Mouse (Mus musculus) right cerebral cortex, postnatal 4 days (tissue): Measurements from ENCODE around the gene Themis.

Experiments
- DNase-seq: peaks from one replicate; pipeline ENCODE4 v3.0.0-alpha.2; 2022

The Themis gene

GRCm38 (mm10) chr10:28668261-28668660, at the start of gene Themis:
Gene Themis, plus strand, starts transcription at chr10:28668360.
- no peak for DNase-seq

DNA sequence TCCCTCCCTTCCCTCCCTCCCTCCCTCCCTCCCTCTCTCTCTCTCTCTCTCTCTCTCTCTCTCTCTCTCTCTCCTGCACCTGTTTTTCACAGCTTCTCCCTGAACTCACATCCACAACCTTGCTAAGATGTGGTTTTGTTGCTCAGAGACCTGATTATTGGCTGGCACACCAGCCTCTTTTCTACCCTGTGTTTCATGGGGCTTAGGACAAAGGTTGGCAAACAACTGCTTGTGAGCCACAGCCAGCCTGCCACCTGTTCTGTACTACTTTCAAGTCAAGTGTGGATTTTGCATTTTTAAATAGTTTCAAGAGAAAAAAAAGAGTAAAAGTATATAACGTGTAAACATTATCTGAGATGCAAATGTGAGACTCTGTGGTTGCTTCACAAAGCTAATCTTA, 48.7 kb upstream of the Themis start:
- no peak for DNase-seq

DNA sequence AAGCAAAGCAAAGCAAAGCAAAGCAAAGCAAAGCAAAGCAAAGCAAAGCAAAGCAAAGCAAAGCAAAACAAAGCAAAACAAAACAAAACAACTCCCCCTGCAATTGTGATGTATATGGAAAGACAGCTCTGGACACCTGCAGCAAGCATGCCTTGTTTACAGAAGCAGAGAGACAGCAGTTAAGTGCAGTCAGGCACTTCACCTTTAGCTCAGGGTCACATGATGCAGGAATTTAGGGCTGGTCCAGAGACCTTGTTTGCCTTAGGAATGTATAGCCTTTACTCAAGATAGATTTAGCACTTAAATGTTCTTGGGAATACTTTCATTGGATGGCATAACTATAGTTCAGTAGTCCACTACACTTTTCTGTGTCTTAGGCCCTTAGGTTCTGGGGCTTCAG, 32.1 kb upstream of the Themis start:
- no peak for DNase-seq

DNA sequence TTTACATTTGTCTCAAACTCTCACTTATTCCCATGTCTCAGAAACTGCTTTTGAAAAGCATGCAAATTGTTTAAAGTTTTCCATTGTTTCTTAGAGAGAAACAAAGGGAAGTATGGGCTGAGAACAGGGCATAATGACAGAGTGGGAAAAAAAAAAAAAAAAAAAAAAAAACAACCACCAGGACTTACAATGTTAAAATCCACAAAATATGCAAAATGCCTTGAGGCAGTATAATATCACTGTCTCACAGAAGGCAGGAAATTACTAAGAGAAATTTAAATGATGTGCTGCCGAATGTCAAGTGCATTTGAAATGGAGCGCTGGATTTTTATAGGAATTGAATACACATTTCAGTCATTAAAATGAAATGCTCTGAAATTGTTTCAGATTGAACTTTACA, 26.3 kb upstream of the Themis start:
- no peak for DNase-seq

- DNase-seq, result no peak
These were observed 20.3 kb upstream of the Themis start for GRCm38 (mm10) chr10:28647855-28648254.

DNA sequence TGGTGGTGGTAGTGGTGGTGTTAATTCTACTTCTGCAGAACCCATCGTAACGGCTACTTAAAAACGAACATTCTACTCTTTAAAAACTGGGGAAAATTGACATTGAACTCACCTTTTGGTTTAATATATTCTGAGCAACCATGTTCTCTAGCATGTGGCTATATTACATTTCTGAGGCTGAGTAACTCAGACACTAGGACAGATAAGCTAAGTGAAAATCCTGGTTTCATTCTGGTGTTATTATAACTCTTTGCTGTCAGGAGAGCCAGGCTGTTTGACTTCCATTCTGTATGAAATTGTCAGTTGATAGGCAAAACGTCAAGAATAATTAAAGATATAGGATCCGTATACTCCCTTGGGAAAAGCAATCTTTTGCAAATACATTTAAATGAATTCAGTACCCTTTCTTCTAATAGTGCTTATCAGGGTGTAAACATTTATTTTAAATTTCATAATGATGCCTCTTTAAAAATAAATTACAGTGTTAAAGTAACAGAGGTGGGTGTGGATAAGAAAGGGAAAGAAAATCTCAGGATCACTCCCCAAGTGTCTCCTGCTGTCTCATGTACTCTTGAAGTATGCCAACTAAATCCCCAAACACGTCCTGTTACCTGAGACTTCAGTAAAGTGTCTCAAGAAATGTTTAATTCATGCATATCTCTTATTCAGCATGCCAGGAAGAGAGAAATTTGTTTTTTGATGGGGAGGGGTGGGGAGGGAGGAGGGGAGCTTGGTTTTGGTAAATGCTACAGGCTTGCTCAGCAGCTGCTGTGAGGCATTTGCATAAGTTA, 18.9 kb upstream of the Themis start:
- no peak for DNase-seq

GRCm38 (mm10) chr10:28649900-28650160, 18.3 kb upstream of the Themis start:
- DNase-seq, result no peak

DNA sequence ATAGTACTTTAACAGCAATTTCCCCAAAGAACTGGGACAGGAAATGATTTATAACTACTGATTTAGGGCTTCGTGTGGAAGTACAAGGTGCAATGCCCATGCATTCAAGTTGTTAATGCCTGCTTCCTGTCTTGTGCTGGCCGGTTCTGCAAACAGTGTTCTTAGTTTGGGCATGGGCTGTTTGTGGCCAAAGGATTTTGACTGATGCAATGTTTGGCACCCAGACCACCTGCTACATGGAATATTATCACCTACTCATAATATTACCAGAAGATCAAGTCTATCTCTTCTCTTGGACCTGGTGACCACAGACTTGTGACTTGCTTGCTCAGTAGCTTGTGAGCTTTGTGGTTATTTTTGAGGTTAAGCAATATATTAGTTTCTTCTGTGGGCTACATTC, 16.2 kb upstream of the Themis start:
- DNase-seq, result no peak

DNA sequence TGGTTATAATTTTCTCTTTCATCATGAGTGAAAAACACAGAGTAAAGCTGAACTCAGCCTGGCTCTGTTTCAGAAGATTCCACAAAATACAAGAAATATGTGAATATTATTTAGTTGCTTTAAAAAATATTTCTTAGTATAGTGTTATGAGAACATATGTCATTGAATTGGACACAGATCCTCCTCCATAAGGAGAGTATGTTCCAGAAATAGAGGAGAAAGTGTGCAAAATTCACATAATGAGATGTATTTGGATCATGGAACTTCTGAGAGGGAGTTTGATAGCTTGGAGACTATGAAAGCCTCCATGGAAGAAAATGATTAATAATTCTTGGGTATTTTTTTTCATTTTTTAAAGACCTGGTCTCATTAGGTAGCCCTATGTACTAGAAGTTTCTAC, 13.4 kb upstream of the Themis start:
- DNase-seq, result no peak

DNA sequence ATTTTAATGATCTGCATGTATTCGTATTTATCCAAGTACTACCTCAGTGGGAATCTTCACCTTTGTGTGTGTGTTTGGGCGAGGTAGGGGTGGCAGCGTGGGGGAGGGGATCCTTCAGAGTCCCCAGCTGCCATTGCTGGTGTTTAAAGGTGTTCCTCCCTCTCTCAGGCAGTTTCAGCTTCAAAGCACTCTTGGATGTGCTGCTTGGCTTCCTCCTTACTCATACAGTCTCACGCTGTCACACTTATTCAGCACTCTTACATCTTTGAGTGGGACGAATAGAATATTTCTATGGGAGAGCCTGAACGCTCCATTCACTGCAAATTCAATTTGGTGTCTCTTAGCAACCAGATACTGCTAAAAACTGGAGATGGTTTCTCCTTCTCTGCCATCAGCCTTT, 3.0 kb upstream of the Themis start:
- DNase-seq, result no peak

- no peak for DNase-seq
These were observed 5.8 kb downstream of the Themis start for GRCm38 (mm10) chr10:28673931-28674330.

GRCm38 (mm10) chr10:28675337-28675736, 7.2 kb downstream of the Themis start:
- DNase-seq, result no peak

GRCm38 (mm10) chr10:28694981-28695380, 26.8 kb downstream of the Themis start:
- DNase-seq, result no peak

- no peak for DNase-seq
These were observed 27.9 kb downstream of the Themis start for GRCm38 (mm10) chr10:28696032-28696431.

GRCm38 (mm10) chr10:28698175-28698574, 30.0 kb downstream of the Themis start:
- DNase-seq, result no peak

DNA sequence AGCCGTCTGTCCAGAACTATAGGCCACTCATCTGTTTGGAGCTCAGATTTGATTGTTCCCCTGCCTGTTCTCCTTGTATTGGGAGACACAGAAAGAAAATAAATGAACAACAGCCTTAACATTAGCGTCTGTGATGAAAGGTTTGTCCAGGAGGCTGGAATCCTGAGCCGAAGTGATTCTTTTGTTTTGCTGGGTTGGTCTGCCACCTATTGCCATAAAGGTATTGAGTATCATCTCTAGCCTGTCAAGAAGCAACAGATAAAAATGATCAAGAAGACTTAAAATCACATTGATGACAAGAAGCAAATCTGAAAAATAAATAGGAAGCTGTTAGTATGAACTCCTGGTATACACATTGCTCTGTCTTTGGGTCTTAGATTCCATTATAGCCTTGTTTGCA, 53.7 kb downstream of the Themis start:
- DNase-seq, result no peak

DNA sequence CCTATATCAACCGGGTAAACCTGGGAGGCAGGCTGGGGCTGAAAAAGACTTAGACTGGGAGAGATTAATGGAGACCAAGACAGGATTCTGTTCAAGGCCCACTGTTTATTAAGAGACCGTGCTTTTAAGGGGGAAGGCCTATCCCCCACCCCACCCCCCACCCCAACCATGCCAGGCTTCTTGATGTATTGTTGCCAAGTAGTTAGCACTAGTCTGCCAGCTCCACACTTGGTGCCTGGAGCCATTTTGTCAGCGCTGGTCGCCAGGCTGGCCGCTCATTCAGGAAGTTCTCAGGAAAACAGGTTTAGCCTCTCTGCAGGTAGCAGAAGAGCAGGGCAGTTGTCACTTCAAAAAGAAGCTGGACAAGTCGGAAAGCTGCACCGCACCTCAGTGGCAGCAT, 55.1 kb downstream of the Themis start:
- DNase-seq, result no peak

DNA sequence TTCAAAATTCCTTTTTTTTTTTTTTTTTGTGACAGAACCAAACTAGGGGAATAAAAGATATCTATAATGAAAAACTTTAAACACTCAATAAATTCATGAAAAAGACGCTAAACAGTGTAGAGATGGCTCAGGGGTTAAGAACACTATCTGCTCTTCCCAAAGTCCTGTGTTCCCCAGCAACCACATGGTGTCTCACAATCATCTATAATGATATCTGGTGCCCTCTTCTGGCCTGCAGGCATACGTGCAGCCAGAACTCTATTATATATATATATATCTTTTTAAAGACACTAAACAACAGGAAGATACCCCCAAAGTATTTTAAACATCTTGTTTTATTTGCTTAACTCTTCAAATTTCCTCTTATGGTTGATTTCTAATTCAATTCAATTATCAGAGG, 62.0 kb downstream of the Themis start:
- no peak for DNase-seq

DNA sequence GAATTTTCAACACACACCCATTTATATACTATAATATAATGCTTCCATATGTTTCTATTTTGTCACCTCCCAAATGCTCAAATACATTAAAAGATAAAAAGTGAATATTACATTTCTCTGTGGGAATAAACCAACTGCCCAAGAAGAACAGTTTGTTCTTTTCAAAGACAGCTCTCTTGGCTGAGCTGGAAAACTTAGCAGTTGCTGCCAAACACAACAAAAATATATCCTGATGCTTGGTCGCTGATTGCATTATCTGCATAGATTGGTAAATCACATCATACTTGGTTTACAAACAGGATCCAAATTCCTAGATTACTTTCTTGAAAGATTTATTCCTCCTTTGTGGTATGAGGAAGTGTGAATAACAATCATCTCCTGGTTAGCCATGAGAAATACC, 69.8 kb downstream of the Themis start:
- no peak for DNase-seq

DNA sequence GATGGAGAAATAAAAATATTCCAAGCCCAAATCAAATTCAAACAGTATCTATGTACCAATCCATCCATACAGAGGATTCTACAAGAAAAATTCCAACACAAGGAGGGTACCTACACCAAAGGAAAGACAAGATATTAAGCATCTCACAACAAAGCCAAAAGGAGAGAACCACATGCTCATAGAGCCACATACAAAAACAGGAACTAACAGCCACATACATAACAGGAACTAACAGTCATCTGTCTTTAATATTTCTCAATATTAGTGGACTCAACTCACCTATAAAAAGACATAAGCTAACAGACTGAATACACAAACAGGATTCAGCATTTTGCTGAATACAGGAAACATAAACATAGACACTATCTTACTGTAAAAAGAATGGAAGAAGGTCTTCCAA, 78.3 kb downstream of the Themis start:
- DNase-seq, result no peak

GRCm38 (mm10) chr10:28753321-28753720, 85.2 kb downstream of the Themis start:
- no peak for DNase-seq

GRCm38 (mm10) chr10:28754927-28755326, 86.8 kb downstream of the Themis start:
- no peak for DNase-seq

- no peak for DNase-seq
These were observed 108.7 kb downstream of the Themis start for GRCm38 (mm10) chr10:28776777-28777402.

DNA sequence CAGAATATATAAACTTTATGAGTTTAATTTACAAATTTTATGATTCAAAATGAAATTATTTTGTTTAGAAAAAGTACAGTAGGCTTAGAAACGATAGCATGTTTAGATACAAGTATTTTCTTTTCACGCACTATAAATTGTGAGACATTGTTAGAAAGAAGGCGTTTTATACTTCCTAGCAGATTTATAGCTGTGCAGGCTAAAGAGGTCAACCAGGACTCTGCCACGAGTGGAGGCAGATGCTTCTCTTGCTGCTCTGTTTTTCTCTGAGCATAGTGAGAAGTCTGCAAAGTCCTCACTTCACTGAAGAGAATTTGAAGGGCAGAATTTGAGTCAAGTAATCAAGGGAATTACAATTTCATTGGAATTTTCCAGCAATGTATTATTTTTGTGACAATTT, 131.3 kb downstream of the Themis start:
- DNase-seq, result no peak

DNA sequence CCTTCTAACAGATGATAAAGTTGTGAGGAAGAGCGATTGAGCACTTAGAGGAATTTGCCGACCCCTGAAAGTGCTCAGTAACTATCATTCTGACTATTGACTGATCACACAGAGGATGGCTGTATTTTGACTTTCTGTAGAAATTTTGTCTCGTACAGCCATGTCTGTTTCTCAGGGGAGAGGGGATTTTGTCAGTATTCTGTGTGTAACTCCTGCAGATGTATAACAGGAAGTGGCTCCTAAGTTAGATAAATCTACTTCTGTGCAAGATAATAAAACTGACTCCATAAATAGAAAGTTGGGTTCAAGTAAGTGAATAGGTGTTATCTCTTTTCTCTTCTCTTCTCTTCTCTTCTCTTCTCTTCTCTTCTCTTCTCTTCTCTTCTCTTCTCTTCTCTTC, 137.0 kb downstream of the Themis start:
- no peak for DNase-seq
